Mouse (Mus musculus) MEL (cell line): ENCODE results near the gene Stambp. TPM values are rescaled to one million over a fixed set of nuclear protein-coding genes. Genes with fewer than 3 reads are reported as not detected.
"Not testable (repeated sequence)": the region's sequence is repeated elsewhere in the genome, so short reads cannot be mapped to it uniquely, and the experiment has no call there.

Source experiments
- DNase-seq: peaks from one replicate; pipeline ENCODE4 v3.0.0; 2011; ENCODE audit warnings: low read depth, low spot score
- H3K27ac ChIP-seq: 2 replicates; pipeline ENCODE4 v1.5.1; 2012; ENCODE audit warnings: low read depth, mild to moderate bottlenecking, control low read depth, low read length, moderate library complexity; ENCODE audit not compliant: control insufficient read depth
- H3K27me3 ChIP-seq, 2 experiments: fragments of 150-350 bp in 1 of 2; sonication (generic) in 1 of 2; 2 replicates each; pipeline ENCODE4 v1.6.1; 2012; ENCODE audit warnings: low read length in 2 of 2, mild to moderate bottlenecking in 2 of 2, improper control_type of control experiment in 1 of 2, moderate library complexity in 1 of 2; ENCODE audit not compliant: insufficient read depth in 2 of 2, control insufficient read depth in 1 of 2
- H3K36me3 ChIP-seq, 2 experiments: 2 replicates each; pipeline ENCODE4 v1.6.1; 2012 to 2014; ENCODE audit warnings: low read length in 2 of 2, improper control_type of control experiment in 1 of 2, inconsistent platforms in 1 of 2, mild to moderate bottlenecking in 1 of 2; ENCODE audit not compliant: insufficient read depth in 2 of 2, control insufficient read depth in 1 of 2
- H3K4me1 ChIP-seq, 2 experiments: fragments of 150-350 bp in 1 of 2; sonication (generic) in 1 of 2; 2 replicates each; pipeline ENCODE4 v1.6.1; 2012; ENCODE audit warnings: low read length in 2 of 2, improper control_type of control experiment in 1 of 2, mild to moderate bottlenecking in 1 of 2; ENCODE audit not compliant: insufficient read depth in 2 of 2, control insufficient read depth in 1 of 2
- H3K4me3 ChIP-seq, 2 experiments: fragments of 150-350 bp in 1 of 2; sonication (generic) in 1 of 2; 2 replicates each; pipeline ENCODE4 v1.5.1; 2012; ENCODE audit warnings: low read depth in 2 of 2, low read length in 2 of 2, mild to moderate bottlenecking in 2 of 2, moderate library complexity in 2 of 2, control low read depth in 1 of 2, improper control_type of control experiment in 1 of 2; ENCODE audit not compliant: control insufficient read depth in 1 of 2, insufficient read depth in 1 of 2
- H3K79me2 ChIP-seq: 2 replicates; pipeline ENCODE4 v1.6.1; 2012; ENCODE audit warnings: mild to moderate bottlenecking, low read length, moderate library complexity; ENCODE audit not compliant: control insufficient read depth, poor library complexity, insufficient read depth
- H3K9ac ChIP-seq: 2 replicates; pipeline ENCODE4 v1.6.1; 2012; ENCODE audit warnings: low read depth, mild to moderate bottlenecking, control low read depth, low read length, moderate library complexity; ENCODE audit not compliant: control insufficient read depth, poor library complexity, severe bottlenecking
- H3K9me3 ChIP-seq: fragments of 150-350 bp; sonication (generic); replicated peaks from 2 replicates; pipeline ENCODE4 v1.6.1; 2012; ENCODE audit warnings: mild to moderate bottlenecking, low read length, improper control_type of control experiment, moderate library complexity; ENCODE audit not compliant: insufficient read depth
- BHLHE40 ChIP-seq: IDR thresholded peaks from 2 replicates; pipeline ENCODE4 v1.6.1; 2012; ENCODE audit warnings: low read depth, mild to moderate bottlenecking, inconsistent platforms, low read length, improper control_type of control experiment, borderline replicate concordance
- CHD1 ChIP-seq: IDR thresholded peaks from 2 replicates; pipeline ENCODE4 v1.6.1; 2012; ENCODE audit warnings: low read depth, mild to moderate bottlenecking, inconsistent platforms, low read length, improper control_type of control experiment
- CHD2 ChIP-seq: IDR thresholded peaks from 2 replicates; pipeline ENCODE4 v1.6.1; 2011; ENCODE audit warnings: low read length, improper control_type of control experiment
- E2F4 ChIP-seq: IDR thresholded peaks from 2 replicates; pipeline ENCODE4 v1.6.1; 2011; ENCODE audit warnings: low read depth, low read length, improper control_type of control experiment, borderline replicate concordance
- ELF1 ChIP-seq: IDR thresholded peaks from 2 replicates; pipeline ENCODE4 v1.6.1; 2014; ENCODE audit warnings: low read depth, mild to moderate bottlenecking, inconsistent platforms, low read length, improper control_type of control experiment, moderate library complexity
- EP300 ChIP-seq, 2 experiments: IDR thresholded peaks; 2 replicates each; pipeline ENCODE4 v1.6.1; 2011; ENCODE audit warnings: improper control_type of control experiment in 2 of 2, low read length in 2 of 2, low read depth in 1 of 2, mild to moderate bottlenecking in 1 of 2
- ETS1 ChIP-seq: IDR thresholded peaks from 2 replicates; pipeline ENCODE4 v1.6.1; 2012; ENCODE audit warnings: low read depth, mild to moderate bottlenecking, inconsistent platforms, low read length, improper control_type of control experiment, moderate library complexity
- GATA1 ChIP-seq: IDR thresholded peaks from 2 replicates; pipeline ENCODE4 v1.6.1; 2011; ENCODE audit warnings: low read depth, low read length, improper control_type of control experiment
- HCFC1 ChIP-seq: IDR thresholded peaks from 2 replicates; pipeline ENCODE4 v1.6.1; 2012; ENCODE audit warnings: low read depth, mild to moderate bottlenecking, inconsistent platforms, low read length, improper control_type of control experiment, moderate library complexity
- JUND ChIP-seq: IDR thresholded peaks from 2 replicates; pipeline ENCODE4 v1.6.1; 2011; ENCODE audit warnings: low read depth, mild to moderate bottlenecking, improper control_type of control experiment, low read length
- MXI1 ChIP-seq: IDR thresholded peaks from 2 replicates; pipeline ENCODE4 v1.6.1; 2011; ENCODE audit warnings: mild to moderate bottlenecking, low read depth, low read length, improper control_type of control experiment
- NELFE ChIP-seq: IDR thresholded peaks from 2 replicates; pipeline ENCODE4 v1.6.1; 2011; ENCODE audit warnings: low read depth, low read length, improper control_type of control experiment
- NRF1 ChIP-seq: IDR thresholded peaks from 2 replicates; pipeline ENCODE4 v1.6.1; 2014; ENCODE audit warnings: low read depth, mild to moderate bottlenecking, inconsistent platforms, low read length, improper control_type of control experiment, moderate library complexity; ENCODE audit not compliant: poor library complexity, insufficient read depth, severe bottlenecking
- RAD21 ChIP-seq: IDR thresholded peaks from 2 replicates; pipeline ENCODE4 v1.6.1; 2011; ENCODE audit warnings: mild to moderate bottlenecking, low read depth, low read length, improper control_type of control experiment
- SMC3 ChIP-seq: IDR thresholded peaks from 2 replicates; pipeline ENCODE4 v1.6.1; 2011; ENCODE audit warnings: low read depth, low read length, improper control_type of control experiment
- TAL1 ChIP-seq: IDR thresholded peaks from 2 replicates; pipeline ENCODE4 v1.6.1; 2012; ENCODE audit warnings: mild to moderate bottlenecking, inconsistent platforms, low read length, moderate library complexity, mixed read lengths
- TCF12 ChIP-seq: IDR thresholded peaks from 2 replicates; pipeline ENCODE4 v1.6.1; 2014; ENCODE audit warnings: low read depth, mild to moderate bottlenecking, inconsistent platforms, low read length, improper control_type of control experiment, moderate library complexity
- UBTF ChIP-seq: IDR thresholded peaks from 2 replicates; pipeline ENCODE4 v1.6.1; 2012; ENCODE audit warnings: low read depth, mild to moderate bottlenecking, inconsistent platforms, low read length, improper control_type of control experiment, moderate library complexity, borderline replicate concordance; ENCODE audit not compliant: insufficient read depth
- ZKSCAN1 ChIP-seq: IDR thresholded peaks from 2 replicates; pipeline ENCODE4 v1.6.1; 2012; ENCODE audit warnings: low read depth, mild to moderate bottlenecking, inconsistent platforms, low read length, improper control_type of control experiment, moderate library complexity
- polyA plus RNA-seq, 2 experiments: library from polyadenylated mRNA; stranded (reverse) in 1 of 2; unstranded in 1 of 2; fragments of >175 nt in 1 of 2; fragments of >200 nt in 1 of 2; gene quantifications; 2 replicates each; pipeline versions ENCODE4 v1.2.1 to v1.2.4; 2012; ENCODE audit warnings: low replicate concordance in 2 of 2, low read depth in 1 of 2; ENCODE audit not compliant: insufficient read length in 2 of 2, insufficient read depth in 1 of 2, missing spikeins in 1 of 2
- total RNA-seq: library from RNA; depleted of rRNA; stranded (reverse); fragments of 300-350 nt; gene quantifications from 2 replicates; pipeline ENCODE4 v1.2.3, GENCODE M21; 2012

Stambp gene
- total and polyA plus RNA-seq, 3 experiments, result 4.0 to 18.3 TPM; not detected in 1

DNA sequence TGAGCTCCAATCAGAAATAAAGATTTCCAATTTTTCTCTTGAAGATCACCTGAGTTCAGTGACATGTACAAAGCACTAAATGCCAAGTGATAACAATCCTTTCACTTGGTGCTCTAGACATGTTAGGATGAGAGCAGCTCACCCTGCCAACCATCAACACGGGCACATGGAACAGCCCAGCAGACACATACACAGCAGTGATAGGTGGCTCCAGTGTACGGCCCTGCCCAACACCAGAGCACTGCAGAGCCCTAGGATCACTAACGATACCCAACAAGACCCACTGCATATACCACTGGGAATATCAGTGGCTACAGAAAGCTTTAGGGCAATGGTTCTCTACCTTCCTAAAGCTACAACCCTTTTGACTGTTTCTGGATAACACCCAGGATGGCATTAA is 17.8 kb upstream of the Stambp start:
- no peaks in the 10 kb centered on the region for H3K4me1 ChIP-seq
- no peak for DNase-seq
- no peak overlapping the region for H3K27ac ChIP-seq
- H3K4me3 ChIP-seq, result no peak overlapping the region
- no peaks in the 10 kb centered on the region for H3K9me3 ChIP-seq
- H3K36me3 ChIP-seq, result no peaks in the 10 kb centered on the region
- H3K27me3 ChIP-seq, result peaks cover 9 to 16% of the 10 kb centered on the region in 2 experiments
- H3K9ac ChIP-seq, result no peak overlapping the region
- TF ChIP-seq JUND (no peak), UBTF (no peak), NRF1 (no peak), ELF1 (no peak), ETS1 (no peak), SMC3 (no peak), CHD1 (no peak), MXI1 (no peak), ZKSCAN1 (no peak), TAL1 (no peak), EP300 (IDR thresholded peaks at IDR 0.05; ENCODE audit: low read depth in 1 of 2, low read length in 2 of 2) (no peak), NELFE (no peak), BHLHE40 (no peak), CHD2 (no peak), TCF12 (no peak), HCFC1 (no peak), GATA1 (no peak), E2F4 (no peak), RAD21 (no peak)
- no peaks in the 10 kb centered on the region for H3K79me2 ChIP-seq

DNA sequence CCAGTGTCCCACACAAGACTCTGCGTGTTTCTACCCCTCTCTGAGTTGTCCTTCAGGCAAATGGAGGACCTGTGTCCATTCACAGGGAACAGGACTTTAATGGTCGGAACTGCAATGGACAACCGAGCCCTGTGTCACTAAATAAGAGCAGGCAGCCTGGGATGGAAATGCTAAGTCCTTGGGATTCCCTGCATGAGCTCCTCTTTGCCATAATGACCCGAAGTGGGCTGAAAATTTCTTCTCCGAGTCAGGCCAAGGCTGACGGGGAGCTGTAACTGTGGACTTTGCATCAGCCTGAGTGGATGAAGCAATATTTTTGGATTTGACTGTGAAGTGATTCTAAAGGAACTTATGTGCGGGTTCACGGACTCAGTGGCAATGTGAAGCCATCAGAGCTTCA is 14.7 kb upstream of the Stambp start:
- not testable (repeated sequence) for H3K27ac ChIP-seq, DNase-seq, H3K36me3 ChIP-seq, H3K4me3 ChIP-seq, H3K9me3 ChIP-seq, H3K79me2 ChIP-seq, H3K4me1 ChIP-seq, H3K9ac ChIP-seq
- peaks cover 4 to 11% of the 10 kb centered on the region in 2 experiments; a peak in 3 of 4 replicates for H3K27me3 ChIP-seq

DNA sequence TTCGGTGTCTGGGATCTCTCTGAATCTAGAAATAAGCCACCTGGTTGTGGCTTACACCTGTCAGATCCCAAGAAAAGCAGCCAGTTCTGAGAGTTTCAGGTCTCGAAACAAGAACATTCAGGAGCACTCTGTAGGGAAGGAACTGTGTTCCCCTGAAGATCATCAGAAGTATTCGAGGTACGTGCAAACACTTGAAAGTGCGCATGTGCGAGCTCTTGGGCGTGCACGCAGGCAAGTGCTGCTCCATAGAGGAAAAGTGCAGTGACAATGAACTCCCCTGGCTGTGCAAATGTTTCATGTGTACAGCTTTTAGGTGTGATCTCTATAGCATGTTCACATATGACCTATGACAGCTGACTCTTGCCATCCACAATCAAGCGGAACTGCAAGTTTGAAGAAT is 12.8 kb upstream of the Stambp start:
- not testable (repeated sequence) for H3K9me3 ChIP-seq, H3K4me1 ChIP-seq, H3K9ac ChIP-seq, H3K79me2 ChIP-seq, DNase-seq, H3K36me3 ChIP-seq, H3K27ac ChIP-seq, H3K4me3 ChIP-seq
- H3K27me3 ChIP-seq, result peaks cover 4 to 13% of the 10 kb centered on the region in 2 experiments; a peak in 3 of 4 replicates
